Mouse (Mus musculus): Measurements from ENCODE around the gene Gm21637. TPM values are rescaled to one million over a fixed set of nuclear protein-coding genes. Genes with fewer than 3 reads are reported as not detected.
"Not testable (repeated sequence)": the region's sequence is repeated elsewhere in the genome, so short reads cannot be mapped to it uniquely, and the experiment has no call there.

Gm21637 gene
- not detected in 2 replicates for polyA plus RNA-seq (2011; ENCODE audit: insufficient read depth, insufficient read length, low read depth, missing spikeins)

DNA sequence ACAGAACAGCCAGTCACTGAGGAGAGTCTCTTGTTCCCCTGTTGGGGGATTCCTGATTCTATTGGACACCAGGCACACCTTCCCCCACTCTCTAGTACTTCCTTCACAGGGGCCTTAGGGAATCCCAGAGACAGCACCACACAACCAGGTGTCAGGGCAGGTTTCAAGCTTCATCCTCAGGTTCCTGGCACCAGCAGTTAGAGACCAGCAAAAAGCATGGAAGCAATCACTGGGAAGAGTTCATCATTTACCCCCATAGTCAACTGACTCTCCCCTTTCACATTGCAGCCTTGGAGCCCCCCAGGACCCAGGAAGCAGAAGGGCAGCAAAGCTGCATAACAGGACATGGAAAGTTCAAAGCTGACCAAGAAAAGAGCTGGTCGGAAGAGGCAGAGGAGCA is at the start of gene Gm21637:
Gene Gm21637, plus strand, starts transcription at position 301 of the 400 bp plus-strand sequence.
- not testable (repeated sequence) for H3K9me3 ChIP-seq (replicated peaks; ENCODE audit: control insufficient read depth, insufficient read depth, low read length, poor library complexity, severe bottlenecking); H3K9ac ChIP-seq (ENCODE audit: low read depth, poor library complexity, severe bottlenecking); H3K27me3 ChIP-seq (ENCODE audit: control insufficient read depth, insufficient read depth, low read length, poor library complexity, severe bottlenecking); H3K27ac ChIP-seq (ENCODE audit: insufficient read depth, low read length); H3K4me3 ChIP-seq (ENCODE audit: low read depth, low read length); H3K4me1 ChIP-seq (ENCODE audit: control insufficient read depth, insufficient read depth, low read length); H3K36me3 ChIP-seq (ENCODE audit: control insufficient read depth, insufficient read depth, low read length, poor library complexity, severe bottlenecking)

Other genes with a start within 250 kb of the Gm21637 start
- gene Btbd35f25, start 244.9 kb upstream of the Gm21637 start, polyA plus RNA-seq (2011; ENCODE audit: insufficient read depth, insufficient read length, low read depth, missing spikeins) = not detected in 2 replicates
- not detected in 2 replicates for gene Btbd35f22, start 85.8 kb downstream of the Gm21637 start, polyA plus RNA-seq (2011; ENCODE audit: insufficient read depth, insufficient read length, low read depth, missing spikeins)

Measured in ES-Bruce4 (cell line).